7 mouse cellular contexts compared by ENCODE assay signal in the genomic region with DNA sequence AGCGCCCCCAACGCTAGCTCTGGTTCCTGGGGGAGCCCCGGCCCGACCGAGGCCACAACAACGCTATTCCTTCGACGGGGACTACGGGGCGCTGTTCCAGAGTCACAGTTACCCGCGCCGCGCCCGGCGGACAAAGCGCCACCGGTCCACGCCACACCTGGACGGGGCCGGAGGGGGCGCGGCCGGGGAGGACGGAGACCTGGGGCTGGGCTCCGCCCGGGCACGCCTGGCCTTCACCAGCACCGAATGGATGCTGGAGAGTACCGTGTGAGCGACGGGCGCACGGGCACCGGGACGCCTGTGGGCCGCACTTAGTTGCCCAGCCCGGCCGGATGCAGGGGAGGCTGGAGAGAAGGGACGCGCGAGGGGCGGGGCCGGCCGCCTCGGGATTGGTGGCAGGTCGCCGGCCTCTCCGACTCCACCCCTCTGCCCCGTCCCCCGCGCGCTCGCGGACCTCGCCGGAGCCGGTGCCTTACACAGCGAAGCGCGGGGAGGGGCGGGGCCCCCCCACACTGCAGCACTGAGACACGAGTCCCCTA. TPM values are rescaled to one million over a fixed set of nuclear protein-coding genes. Genes with fewer than 3 reads are reported as not detected.
DNase-seq lines count a peak whose midpoint lies in the region; ATAC-seq and TF ChIP-seq lines count a peak whose summit lies in the region.

No protein-coding gene starts in this region.

- H3K27ac ChIP-seq in ES-E14 (ENCODE audit: insufficient read depth, low read depth, low read length, poor library complexity, severe bottlenecking) = no peak overlapping the region
- no peak overlapping the region for H3K27ac ChIP-seq in intestine, postnatal 0 days (ENCODE audit: low read depth, low read length)
- H3K27ac ChIP-seq in liver, postnatal 0 days (ENCODE audit: low read depth) = no peak overlapping the region
- no peak overlapping the region for H3K27ac ChIP-seq in neural tube, embryonic 14.5 days (ENCODE audit: low read depth, low read length)

- WGBS in intestine, postnatal 0 days = 2% methylated on average over 61 of the region's 63 CpGs
- 4% methylated on average over 50 of the region's 63 CpGs for WGBS in liver, postnatal 0 days (ENCODE audit: insufficient replicate concordance)
- 3% methylated on average over 35 of the region's 63 CpGs for WGBS in neural tube, embryonic 14.5 days

- peak overlapping the region; percentile 49 for H3K9ac ChIP-seq in ES-E14 (ENCODE audit: insufficient read depth, low read depth, low read length, poor library complexity, severe bottlenecking)
- peak overlapping the region; percentile 37 for H3K9ac ChIP-seq in intestine, postnatal 0 days (ENCODE audit: low read depth, low read length)
- peak overlapping the region; percentile 50 for H3K9ac ChIP-seq in liver, postnatal 0 days (replicated peaks)
- 0 out of 2 replicates have a peak overlapping the region, but pooled peaks have one; percentile 28 for H3K9ac ChIP-seq in neural tube, embryonic 14.5 days (replicated peaks; ENCODE audit: low read depth, low read length)

- peak overlapping the region; percentile 89 for H3K4me2 ChIP-seq in intestine, postnatal 0 days (replicated peaks; ENCODE audit: low read depth)
- H3K4me2 ChIP-seq in liver, postnatal 0 days (ENCODE audit: low read depth, low read length) = peak overlapping the region; percentile 81
- H3K4me2 ChIP-seq in neural tube, embryonic 14.5 days (ENCODE audit: low read depth, low read length) = peak overlapping the region; percentile 55

- peaks cover 0 to 12% of the 10 kb centered on the region in 2 experiments; a peak in 3 of 4 replicates for H3K4me1 ChIP-seq in ES-E14 (ENCODE audit: control insufficient read depth in 2 of 2, insufficient read depth in 2 of 2, low read length in 2 of 2, poor library complexity in 1 of 2)
- no peaks in the 10 kb centered on the region for H3K4me1 ChIP-seq in intestine, postnatal 0 days (replicated peaks; ENCODE audit: control insufficient read depth, insufficient read depth, low read length)
- H3K4me1 ChIP-seq in liver, postnatal 0 days (ENCODE audit: insufficient read depth) = peaks cover 13% of the 10 kb centered on the region
- peaks cover 15% of the 10 kb centered on the region; the same call in 1 of the 2 replicates for H3K4me1 ChIP-seq in neural tube, embryonic 14.5 days (ENCODE audit: control insufficient read depth, insufficient read depth, low read length)

- no peak for DNase-seq in ES-E14 (ENCODE audit: low read depth, low spot score)
- peak; percentile 83 for DNase-seq in adrenal gland, postnatal 10 days
- DNase-seq in forelimb bud, embryonic 11.5 days (ENCODE audit: low read depth, low spot score) = peak; percentile 39
- peak; percentile 71 for DNase-seq in liver, postnatal 0 days

- peaks cover 1% of the 10 kb centered on the region; the same call in 1 of the 2 replicates for H3K36me3 ChIP-seq in ES-E14 (ENCODE audit: control insufficient read depth, insufficient read depth, low read length, poor library complexity, severe bottlenecking)
- H3K36me3 ChIP-seq in intestine, postnatal 0 days (ENCODE audit: control insufficient read depth, insufficient read depth) = no peaks in the 10 kb centered on the region
- no peaks in the 10 kb centered on the region for H3K36me3 ChIP-seq in liver, postnatal 0 days (replicated peaks; ENCODE audit: insufficient read depth, low read length)
- H3K36me3 ChIP-seq in neural tube, embryonic 14.5 days (ENCODE audit: control insufficient read depth, insufficient read depth, low read length) = peaks cover 13% of the 10 kb centered on the region

- no peaks in the 10 kb centered on the region for H3K9me3 ChIP-seq in ES-E14 (ENCODE audit: control insufficient read depth, insufficient read depth, low read depth, low read length)
- H3K9me3 ChIP-seq in intestine, postnatal 0 days (ENCODE audit: control insufficient read depth) = no peaks in the 10 kb centered on the region
- H3K9me3 ChIP-seq in liver, postnatal 0 days (ENCODE audit: low read length) = no peaks in the 10 kb centered on the region
- H3K9me3 ChIP-seq in neural tube, embryonic 14.5 days (ENCODE audit: control insufficient read depth, low read length) = no peaks in the 10 kb centered on the region

- in situ Hi-C loops in ES-E14 (cut with MboI; ENCODE audit: low sequenced_read_pairs in 2 of 2, unreplicated experiment in 2 of 2) = no loop called here

- peak; percentile 33 for TF ChIP-seq CTCF in intestine, postnatal 0 days (IDR thresholded peaks at IDR 0.05; ENCODE audit: low read depth)
- TF ChIP-seq CTCF in liver, postnatal 0 days (IDR thresholded peaks at IDR 0.05; ENCODE audit: low read depth) = no peak

- 0 out of 2 replicates have a peak, but pooled peaks cover 8% of the 10 kb centered on the region for H3K27me3 ChIP-seq in intestine, postnatal 0 days (replicated peaks; ENCODE audit: control insufficient read depth, insufficient read depth, low read length)
- H3K27me3 ChIP-seq in liver, postnatal 0 days (ENCODE audit: insufficient read depth, low read length) = peaks cover 17% of the 10 kb centered on the region
- peaks cover 4% of the 10 kb centered on the region; the same call in 1 of the 2 replicates for H3K27me3 ChIP-seq in neural tube, embryonic 14.5 days (ENCODE audit: control insufficient read depth, insufficient read depth, low read length)

- H3K4me3 ChIP-seq in ES-E14 (ENCODE audit: insufficient read depth in 1 of 2, low read depth in 1 of 2, low read length in 2 of 2, poor library complexity in 1 of 2, severe bottlenecking in 1 of 2) = peak overlapping the region; percentile 65 to 73
- peak overlapping the region; percentile 49 for H3K4me3 ChIP-seq in intestine, postnatal 0 days (ENCODE audit: low read depth, low read length)
- H3K4me3 ChIP-seq in liver, postnatal 0 days (ENCODE audit: low read depth, low read length) = peak overlapping the region; percentile 48
- peak overlapping the region; percentile 25; the same call in 1 of the 2 replicates for H3K4me3 ChIP-seq in neural tube, embryonic 14.5 days (ENCODE audit: low read depth, low read length)

- TF ChIP-seq EP300 in liver, postnatal 0 days (IDR thresholded peaks at IDR 0.05; ENCODE audit: low read depth) = no peak

- ATAC-seq in intestine, postnatal 0 days = peak; percentile 52; the same call in 1 of the 2 replicates
- ATAC-seq in liver, postnatal 0 days = peak; percentile 77
- ATAC-seq in neural tube, embryonic 14.5 days (ENCODE audit: low read depth) = no peak
- no peak for ATAC-seq in erythroid progenitor cell, adult 5-6 weeks (replicated peaks; ENCODE audit: low FRiP score, poor library complexity, severe bottlenecking)

TF ChIP-seq in ES-E14, 5 proteins besides CTCF, POLR2A, EP300 and RAD21:
- no peak for TF ChIP-seq ZNF384 (IDR thresholded peaks at IDR 0.05; ENCODE audit: low read depth, low read length)
- no peak for TF ChIP-seq MAFK (IDR thresholded peaks at IDR 0.05; ENCODE audit: insufficient read depth, low read depth, low read length)
- TF ChIP-seq HCFC1 (IDR thresholded peaks at IDR 0.05; ENCODE audit: borderline replicate concordance, insufficient read depth, low read length) = no peak
- no peak for TF ChIP-seq ZC3H11A (IDR thresholded peaks at IDR 0.05; ENCODE audit: borderline replicate concordance, low read depth, low read length)

RNA-seq across cellular contexts. Expression of a gene that starts 15.5 kb away (rescaled TPM):
- total RNA-seq in ES-E14 (2012; rRNA removed) = 17.1 and 32.6 TPM in 2 replicates
- 10 to 100 TPM in 1 of 2 experiments, 1 to 10 TPM in 1; 9.2 to 13.0 TPM for total RNA-seq in adrenal gland, postnatal 10 days (2021)
- polyA plus RNA-seq in intestine, postnatal 0 days (2015; fragmentation: Nextera tagmentation; extraction: Ambion mirVana) = 0.55 and 0.82 TPM in 2 replicates
- polyA plus RNA-seq in liver, postnatal 0 days (2015; fragmentation: Nextera tagmentation; extraction: Ambion mirVana) = 0.12 and 0.26 TPM in 2 replicates
- polyA plus RNA-seq in neural tube, embryonic 14.5 days (2014; fragmentation: Nextera tagmentation; extraction: Ambion mirVana) = 18.8 and 23.4 TPM in 2 replicates
- 0.84 TPM in 1 of 2 replicates, not detected in the other for total RNA-seq in erythroid progenitor cell, adult 5-6 weeks (2015; ENCODE audit: low replicate concordance)
- total RNA-seq in erythroid progenitor cell, adult 5-6 weeks (2017; ENCODE audit: low replicate concordance) = not detected in 2 replicates

RNA-seq across cellular contexts. Expression of a gene that starts 30.0 kb away (rescaled TPM):
- total RNA-seq in ES-E14 (2012; rRNA removed) = 12.7 and 17.2 TPM in 2 replicates
- total RNA-seq in adrenal gland, postnatal 10 days (2021) = 10 to 100 TPM; 23.3 to 24.7 TPM
- polyA plus RNA-seq in intestine, postnatal 0 days (2015; fragmentation: Nextera tagmentation; extraction: Ambion mirVana) = 33.6 and 35.0 TPM in 2 replicates
- polyA plus RNA-seq in liver, postnatal 0 days (2015; fragmentation: Nextera tagmentation; extraction: Ambion mirVana) = 75.4 and 81.4 TPM in 2 replicates
- polyA plus RNA-seq in neural tube, embryonic 14.5 days (2014; fragmentation: Nextera tagmentation; extraction: Ambion mirVana) = 1.8 and 3.9 TPM in 2 replicates
- total RNA-seq in erythroid progenitor cell, adult 5-6 weeks (2015; ENCODE audit: low replicate concordance) = 79.3 and 117 TPM in 2 replicates
- 55.6 and 119 TPM in 2 replicates for total RNA-seq in erythroid progenitor cell, adult 5-6 weeks (2017; ENCODE audit: low replicate concordance)

RNA-seq across cellular contexts. Expression of a gene that starts 43.0 kb away (rescaled TPM):
- not detected in 2 replicates for total RNA-seq in ES-E14 (2012; rRNA removed)
- total RNA-seq in adrenal gland, postnatal 10 days (2021) = not detected
- polyA plus RNA-seq in intestine, postnatal 0 days (2015; fragmentation: Nextera tagmentation; extraction: Ambion mirVana) = not detected in 2 replicates
- polyA plus RNA-seq in liver, postnatal 0 days (2015; fragmentation: Nextera tagmentation; extraction: Ambion mirVana) = not detected in 2 replicates
- polyA plus RNA-seq in neural tube, embryonic 14.5 days (2014; fragmentation: Nextera tagmentation; extraction: Ambion mirVana) = not detected in 2 replicates
- total RNA-seq in erythroid progenitor cell, adult 5-6 weeks (2015; ENCODE audit: low replicate concordance) = not detected in 2 replicates
- total RNA-seq in erythroid progenitor cell, adult 5-6 weeks (2017; ENCODE audit: low replicate concordance) = not detected in 2 replicates

RNA-seq across cellular contexts. Expression of a gene that starts 55.4 kb away (rescaled TPM):
- total RNA-seq in ES-E14 (2012; rRNA removed) = not detected in 2 replicates
- not detected for total RNA-seq in adrenal gland, postnatal 10 days (2021)
- not detected in 2 replicates for polyA plus RNA-seq in intestine, postnatal 0 days (2015; fragmentation: Nextera tagmentation; extraction: Ambion mirVana)
- not detected in 2 replicates for polyA plus RNA-seq in liver, postnatal 0 days (2015; fragmentation: Nextera tagmentation; extraction: Ambion mirVana)
- polyA plus RNA-seq in neural tube, embryonic 14.5 days (2014; fragmentation: Nextera tagmentation; extraction: Ambion mirVana) = not detected in 2 replicates
- not detected in 2 replicates for total RNA-seq in erythroid progenitor cell, adult 5-6 weeks (2015; ENCODE audit: low replicate concordance)
- total RNA-seq in erythroid progenitor cell, adult 5-6 weeks (2017; ENCODE audit: low replicate concordance) = not detected in 2 replicates

Comparison
In these comparisons a context has a peak if more than half of its experiments do, and no peak if none do; other contexts are left out.
1. ATAC-seq: peak in intestine, postnatal 0 days (single experiment) and liver, postnatal 0 days (single experiment); none in neural tube, embryonic 14.5 days (single experiment) and erythroid progenitor cell, adult 5-6 weeks (single experiment).
2. Peak in every context shown above with its lines, with median percentiles within 50 percentile points of each other: H3K4me3 ChIP-seq, H3K9ac ChIP-seq and H3K4me2 ChIP-seq.